In the genomic region with DNA sequence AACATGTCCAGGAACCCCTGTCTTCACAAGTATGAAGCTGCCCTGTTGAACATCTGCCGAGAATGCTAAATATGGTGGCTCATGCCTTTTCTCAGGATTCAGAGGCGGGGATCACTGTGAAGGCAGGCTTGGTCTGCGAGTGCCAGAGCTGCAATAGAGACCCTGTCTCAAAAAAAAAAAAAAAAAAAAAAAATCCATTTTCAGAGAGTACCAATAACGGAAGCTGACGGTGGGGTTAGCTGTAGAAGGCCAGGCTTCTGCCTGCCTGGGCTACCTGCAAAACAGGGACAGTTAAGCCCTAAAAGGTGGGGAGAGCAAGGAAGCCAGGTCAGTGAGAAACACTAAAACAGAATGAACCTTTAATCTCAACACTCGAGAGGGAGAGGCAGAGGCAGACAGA, we compare ENCODE assay signal across 1 mouse cellular context.
TF ChIP-seq lines count a peak whose summit lies in the region.

No protein-coding gene starts in this region.

TF ChIP-seq in MEL, 35 proteins besides CTCF, POLR2A, EP300 and RAD21 (continued from another document):
- no peak for TF ChIP-seq MYC (IDR thresholded peaks at IDR 0.05; ENCODE audit: low read depth, low read length)
- TF ChIP-seq ETS1 (IDR thresholded peaks at IDR 0.05; ENCODE audit: low read depth, low read length): no peak
- no peak for TF ChIP-seq MAX (IDR thresholded peaks at IDR 0.05; ENCODE audit: low read length)
- no peak for TF ChIP-seq NELFE (IDR thresholded peaks at IDR 0.05; ENCODE audit: low read depth, low read length)
- no peak for TF ChIP-seq TBP (IDR thresholded peaks at IDR 0.05; ENCODE audit: low read depth, low read length)
- no peak for TF ChIP-seq GATA1 (IDR thresholded peaks at IDR 0.05; ENCODE audit: low read depth, low read length)
- TF ChIP-seq CHD1 (IDR thresholded peaks at IDR 0.05; ENCODE audit: low read depth, low read length): no peak
- TF ChIP-seq GABPA (IDR thresholded peaks at IDR 0.05; ENCODE audit: low read depth, low read length): no peak
- no peak for TF ChIP-seq JUND (IDR thresholded peaks at IDR 0.05; ENCODE audit: low read depth, low read length)
- TF ChIP-seq USF2 (IDR thresholded peaks at IDR 0.05; ENCODE audit: borderline replicate concordance in 1 of 2, insufficient read depth in 1 of 2, low read depth in 1 of 2, low read length in 2 of 2): no peak
- no peak for TF ChIP-seq RCOR1 (IDR thresholded peaks at IDR 0.05; ENCODE audit: low read depth, low read length)
- TF ChIP-seq ZNF384 (IDR thresholded peaks at IDR 0.05; ENCODE audit: low read depth, low read length): no peak
- no peak for TF ChIP-seq UBTF (IDR thresholded peaks at IDR 0.05; ENCODE audit: borderline replicate concordance, insufficient read depth, low read depth, low read length)
- no peak for TF ChIP-seq USF1 (IDR thresholded peaks at IDR 0.05; ENCODE audit: low read depth, low read length)
- TF ChIP-seq SIN3A (IDR thresholded peaks at IDR 0.05; ENCODE audit: low read length): no peak
